Mouse (Mus musculus) kidney, adult 8-10 months (tissue): ENCODE measurements around the gene Slc35f4.
"Not testable (repeated sequence)": the region's sequence is repeated elsewhere in the genome, so short reads cannot be mapped to it uniquely, and the experiment has no call there.

ENCODE experiments used
- DNase-seq, 2 experiments: peaks; one replicate each; pipeline ENCODE4 v3.0.0; 2022

The Slc35f4 gene

DNA sequence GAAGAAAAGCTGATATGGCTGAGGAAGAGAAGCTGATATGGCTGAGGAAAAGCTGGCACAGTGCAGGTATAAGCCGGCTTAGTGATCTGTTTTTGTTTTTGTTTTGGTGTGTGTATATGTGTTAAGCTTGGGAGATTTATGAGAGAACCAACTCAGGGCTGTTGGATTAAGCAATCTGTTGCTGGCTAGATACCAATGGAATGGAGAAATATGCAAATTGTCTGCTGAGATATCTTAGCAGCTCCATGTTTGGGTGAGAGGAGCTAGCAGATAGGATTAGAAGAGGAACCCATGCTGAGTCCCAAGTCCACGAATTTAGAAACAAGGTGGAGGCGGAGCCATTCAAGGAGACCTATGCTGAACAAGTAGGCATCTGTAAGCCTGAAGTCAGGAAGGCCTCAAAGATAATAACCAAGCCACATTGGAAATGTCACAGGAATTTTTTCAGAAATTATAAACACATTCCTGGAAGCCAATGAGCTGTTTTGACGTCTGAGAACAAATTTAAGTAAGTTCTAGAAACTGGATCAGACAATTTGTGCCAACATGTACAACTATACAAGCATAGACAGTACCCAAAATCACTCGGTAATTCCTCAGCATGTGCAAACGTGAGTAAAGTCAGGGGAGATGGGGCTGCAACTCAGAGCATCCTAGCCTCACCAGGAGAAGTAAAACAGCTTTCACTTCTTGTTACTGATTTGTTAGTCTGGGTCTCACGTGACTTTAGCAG, 177.5 kb downstream of the Slc35f4 start:
- no peak for DNase-seq

DNA sequence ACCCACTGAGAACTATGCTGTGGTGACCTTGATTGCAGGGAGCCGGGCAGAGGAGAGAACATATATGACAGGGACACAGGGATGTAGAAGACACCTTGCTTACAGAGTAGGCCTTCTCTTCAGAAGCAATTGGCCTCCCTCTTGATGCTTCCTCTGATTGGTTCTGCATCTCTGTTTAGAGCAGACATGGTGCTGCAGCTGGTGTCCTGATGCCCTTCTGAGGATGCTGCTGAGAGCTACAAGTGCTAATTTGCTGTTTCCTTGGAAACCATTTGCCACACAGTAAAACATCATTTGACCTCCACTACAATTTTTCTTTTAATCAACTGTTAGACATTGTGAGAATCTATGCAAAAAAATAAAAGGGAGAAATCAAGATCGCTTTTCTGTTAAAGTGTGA, 180.0 kb downstream of the Slc35f4 start:
- DNase-seq = no peak

- peak; percentile 59 to 63 for DNase-seq
These were observed 188.8 kb downstream of the Slc35f4 start for GRCm38 (mm10) chr14:49337011-49337410.

DNA sequence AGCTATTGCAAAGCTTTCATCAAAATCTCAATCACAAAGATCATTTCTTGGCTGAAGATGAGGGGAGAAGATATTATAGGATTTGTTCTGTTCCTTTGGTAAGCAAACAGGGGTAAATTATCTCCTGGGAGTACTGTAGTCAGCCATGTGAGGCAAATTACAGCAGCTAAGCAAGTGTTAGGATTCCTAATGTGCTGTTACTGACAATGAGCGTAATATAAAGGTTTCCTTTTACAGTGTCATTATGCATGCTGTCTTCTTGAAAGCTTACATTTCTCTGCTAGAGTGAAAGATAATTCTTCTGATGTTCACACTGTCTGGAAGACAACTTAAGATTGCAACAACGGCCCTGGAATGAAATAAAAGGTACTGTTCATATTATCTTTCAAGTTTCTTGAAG, 192.0 kb downstream of the Slc35f4 start:
- no peak for DNase-seq

DNA sequence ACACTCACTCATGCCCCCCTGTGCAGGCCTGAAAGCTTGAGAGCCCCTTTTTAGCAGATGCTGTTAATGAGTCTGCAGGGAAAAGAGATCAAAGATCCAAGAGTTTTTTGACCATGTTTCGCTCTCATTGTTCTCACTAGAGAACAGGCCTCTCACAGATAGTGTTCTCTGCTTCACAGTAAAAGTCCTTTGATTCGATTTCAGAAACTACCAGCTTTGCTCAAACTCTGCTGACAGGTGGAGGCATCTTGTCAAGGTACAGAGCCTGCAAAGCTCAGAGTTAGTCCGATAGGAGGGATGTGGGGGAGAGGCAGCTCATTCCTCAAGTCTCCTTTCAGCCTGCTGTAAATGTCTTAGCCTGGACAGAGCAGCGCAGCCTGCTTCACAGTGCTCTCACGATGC, 209.4 kb downstream of the Slc35f4 start:
- no peak for DNase-seq

GRCm38 (mm10) chr14:49313981-49314380, 211.9 kb downstream of the Slc35f4 start:
- DNase-seq = no peak

DNA sequence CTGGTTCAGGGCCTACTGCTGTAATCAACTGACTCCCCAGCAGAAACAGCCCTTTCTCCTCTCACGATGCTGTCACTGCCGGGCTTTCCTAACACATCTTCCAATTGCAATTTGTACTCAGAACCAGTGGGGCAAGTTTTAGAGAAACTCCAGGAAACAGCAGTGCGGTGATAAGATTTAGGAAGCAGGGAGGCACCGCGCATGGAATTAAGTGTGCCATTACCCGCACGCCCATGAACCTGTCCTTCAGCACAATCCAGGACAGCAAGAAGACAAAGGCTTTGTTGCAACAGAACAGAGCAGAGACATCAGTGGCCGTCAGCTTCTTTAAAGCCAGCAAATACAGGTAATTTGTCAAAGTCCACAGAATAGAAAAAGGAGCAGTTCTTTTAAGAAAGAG, 212.5 kb downstream of the Slc35f4 start:
- no peak for DNase-seq

- DNase-seq = no peak
These were observed 214.3 kb downstream of the Slc35f4 start for GRCm38 (mm10) chr14:49311548-49311947.

DNA sequence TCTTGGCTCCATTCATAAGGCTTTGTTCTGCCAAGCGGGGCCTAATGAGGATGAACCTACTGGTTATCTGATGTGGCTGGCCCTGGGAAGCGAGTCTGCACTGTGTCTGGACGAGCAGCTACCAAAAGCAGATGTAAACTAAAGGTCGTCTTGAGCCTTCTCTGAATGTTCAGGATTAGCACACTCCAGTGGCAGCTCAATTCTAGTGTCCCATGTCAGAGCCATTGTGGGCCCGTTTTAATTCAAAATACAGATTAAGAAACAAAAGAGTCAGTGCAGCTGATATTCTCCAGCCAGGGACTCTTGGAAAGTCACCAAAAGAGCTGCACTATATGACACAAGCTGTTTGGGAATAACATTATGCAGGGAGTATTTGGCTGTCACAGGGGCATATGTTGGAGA, 214.8 kb downstream of the Slc35f4 start:
- DNase-seq = no peak

DNA sequence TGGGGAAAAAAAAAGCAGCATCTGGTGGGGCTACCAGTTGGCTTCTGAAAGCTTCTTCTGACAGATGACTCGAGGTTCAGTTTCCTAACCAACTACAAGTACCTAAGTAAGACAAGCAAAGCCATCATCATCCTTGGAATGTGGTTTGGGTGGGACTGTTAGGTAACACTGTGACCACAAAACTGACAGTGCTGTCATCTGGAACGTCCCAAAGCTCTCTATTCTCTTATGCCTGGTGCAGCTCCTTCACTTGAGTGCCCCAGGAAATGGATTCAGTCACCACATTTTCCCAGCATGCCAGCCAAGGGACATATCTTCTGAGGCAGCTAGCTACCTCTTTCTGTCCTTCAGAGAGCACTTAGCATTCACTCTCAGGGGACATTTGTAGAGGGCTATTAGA, 216.2 kb downstream of the Slc35f4 start:
- no peak for DNase-seq

DNA sequence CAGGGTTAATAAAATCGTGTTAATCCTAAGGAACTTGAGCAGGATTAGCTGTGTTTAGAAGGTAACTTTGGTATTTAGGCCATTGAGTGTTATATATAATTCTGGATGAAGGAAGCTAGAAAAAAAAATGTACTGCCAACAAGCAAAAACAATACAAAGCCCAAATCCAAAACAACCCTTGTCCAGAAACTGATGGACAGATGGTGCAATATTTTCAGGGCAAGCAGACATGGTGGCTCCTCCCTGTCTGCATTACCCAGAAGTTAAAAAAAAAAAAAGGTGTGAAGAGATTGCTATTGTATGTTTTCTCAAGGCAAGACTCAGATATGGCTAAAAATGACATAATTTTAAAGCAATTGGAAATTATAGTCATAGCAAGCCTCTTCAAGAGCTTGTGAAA, 217.3 kb downstream of the Slc35f4 start:
- no peak for DNase-seq

- no peak for DNase-seq
These were observed 218.0 kb downstream of the Slc35f4 start for GRCm38 (mm10) chr14:49307842-49308241.

DNA sequence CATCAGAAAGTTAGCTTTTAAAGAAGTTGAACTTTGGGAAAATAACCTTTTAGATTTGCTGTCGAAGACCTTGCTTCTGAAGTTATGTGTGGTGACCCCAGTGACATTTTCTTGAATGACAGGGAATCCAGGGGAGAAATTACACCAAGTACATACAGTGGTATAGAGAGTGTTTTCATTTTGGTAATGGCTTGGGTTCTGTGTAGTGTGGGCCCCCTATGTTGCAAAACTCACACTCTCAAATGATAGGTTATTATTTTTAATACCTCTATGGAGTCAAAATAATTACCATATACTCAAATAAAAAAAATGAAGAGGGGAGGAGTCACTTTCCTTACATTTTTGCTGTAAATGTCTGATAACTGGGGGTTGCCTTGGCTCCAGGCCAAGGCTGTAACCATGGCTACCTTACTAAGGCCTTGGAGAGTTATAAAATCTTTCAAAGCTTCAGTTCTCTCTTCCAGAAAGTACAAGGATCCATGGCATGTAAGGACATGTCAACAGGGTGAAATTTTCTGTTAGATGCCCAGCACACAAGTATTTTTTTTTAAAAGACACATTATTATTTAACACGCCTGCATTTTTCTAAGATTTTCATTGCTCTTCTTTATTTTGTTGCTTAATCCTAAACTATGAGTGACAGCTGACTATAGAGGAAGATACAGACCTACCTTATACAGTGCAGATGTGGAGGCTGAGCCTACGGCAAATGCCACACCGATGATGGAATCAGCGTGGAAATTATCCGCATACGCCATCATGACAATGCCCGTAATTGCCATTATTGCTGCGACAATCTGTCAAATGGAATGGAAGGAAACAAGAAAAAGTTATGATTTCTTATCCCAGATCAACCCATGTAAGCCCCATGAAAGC, 220.1 kb downstream of the Slc35f4 start:
- DNase-seq = no peak

- DNase-seq = no peak
These were observed 223.5 kb downstream of the Slc35f4 start for GRCm38 (mm10) chr14:49302271-49302857.

DNA sequence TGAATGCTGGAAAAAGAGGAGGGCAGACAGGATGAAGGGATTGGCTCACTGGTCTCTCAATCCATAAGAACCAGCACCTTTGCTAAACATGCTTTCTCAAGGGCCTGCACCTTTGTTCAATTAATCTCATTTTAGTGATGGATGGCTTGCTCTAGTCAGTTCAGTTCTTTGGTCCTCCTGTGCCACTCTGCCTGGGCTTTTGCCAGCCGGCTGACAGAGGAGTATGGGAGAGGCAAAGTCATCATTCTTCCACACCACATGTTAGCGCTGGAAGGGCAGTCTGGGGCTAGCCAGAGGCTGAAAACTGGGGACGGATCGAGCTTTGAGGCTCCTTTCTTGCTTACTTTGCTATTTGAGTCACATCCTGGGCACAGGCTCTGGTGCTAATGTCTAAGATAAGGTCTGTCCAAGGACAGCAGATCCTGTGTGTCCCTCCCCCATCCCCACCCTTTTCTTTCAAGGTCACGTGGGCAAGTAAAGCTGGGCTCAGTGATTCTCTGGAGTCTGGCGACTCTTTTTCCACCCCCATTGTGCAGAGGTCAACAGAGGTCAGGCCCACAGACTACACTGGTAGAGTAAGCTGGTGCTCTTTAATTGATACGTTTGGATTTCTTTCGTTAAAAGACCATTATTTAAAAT, 224.7 kb downstream of the Slc35f4 start:
- no peak for DNase-seq

GRCm38 (mm10) chr14:49300326-49300725, 225.5 kb downstream of the Slc35f4 start:
- no peak for DNase-seq

DNA sequence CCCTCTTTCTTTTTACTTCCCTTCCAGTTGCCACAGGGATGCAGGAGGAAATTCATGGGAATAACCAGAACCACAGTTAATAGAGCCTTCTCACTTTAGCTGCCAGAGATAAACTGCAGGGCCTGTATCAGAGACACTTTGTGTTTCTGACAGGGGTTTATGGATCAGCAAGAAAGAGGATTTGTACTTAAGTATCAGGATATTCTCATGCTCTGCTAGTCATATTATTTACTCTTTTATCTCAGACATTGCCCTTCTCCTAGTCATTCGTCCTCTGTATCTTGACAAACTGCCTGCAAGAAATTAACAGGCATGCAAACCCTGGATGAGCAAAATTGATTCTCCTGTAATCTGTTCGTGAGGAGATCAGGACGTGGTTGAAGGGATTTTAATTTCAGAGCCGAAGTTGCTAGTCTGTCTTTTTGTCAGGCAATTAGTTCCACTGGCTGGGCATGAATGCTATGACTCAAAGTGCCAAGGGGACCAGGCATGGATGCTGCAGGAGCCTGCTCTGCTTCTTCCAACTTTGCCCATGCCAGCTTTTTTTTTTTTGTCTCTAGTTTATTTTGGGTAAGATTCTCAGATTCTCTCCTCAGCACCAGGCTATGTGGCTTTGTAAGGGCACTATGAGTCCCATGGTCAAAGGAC, 231.9 kb downstream of the Slc35f4 start:
- no peak for DNase-seq

- DNase-seq = no peak
These were observed 235.7 kb downstream of the Slc35f4 start for GRCm38 (mm10) chr14:49290029-49290745.

DNA sequence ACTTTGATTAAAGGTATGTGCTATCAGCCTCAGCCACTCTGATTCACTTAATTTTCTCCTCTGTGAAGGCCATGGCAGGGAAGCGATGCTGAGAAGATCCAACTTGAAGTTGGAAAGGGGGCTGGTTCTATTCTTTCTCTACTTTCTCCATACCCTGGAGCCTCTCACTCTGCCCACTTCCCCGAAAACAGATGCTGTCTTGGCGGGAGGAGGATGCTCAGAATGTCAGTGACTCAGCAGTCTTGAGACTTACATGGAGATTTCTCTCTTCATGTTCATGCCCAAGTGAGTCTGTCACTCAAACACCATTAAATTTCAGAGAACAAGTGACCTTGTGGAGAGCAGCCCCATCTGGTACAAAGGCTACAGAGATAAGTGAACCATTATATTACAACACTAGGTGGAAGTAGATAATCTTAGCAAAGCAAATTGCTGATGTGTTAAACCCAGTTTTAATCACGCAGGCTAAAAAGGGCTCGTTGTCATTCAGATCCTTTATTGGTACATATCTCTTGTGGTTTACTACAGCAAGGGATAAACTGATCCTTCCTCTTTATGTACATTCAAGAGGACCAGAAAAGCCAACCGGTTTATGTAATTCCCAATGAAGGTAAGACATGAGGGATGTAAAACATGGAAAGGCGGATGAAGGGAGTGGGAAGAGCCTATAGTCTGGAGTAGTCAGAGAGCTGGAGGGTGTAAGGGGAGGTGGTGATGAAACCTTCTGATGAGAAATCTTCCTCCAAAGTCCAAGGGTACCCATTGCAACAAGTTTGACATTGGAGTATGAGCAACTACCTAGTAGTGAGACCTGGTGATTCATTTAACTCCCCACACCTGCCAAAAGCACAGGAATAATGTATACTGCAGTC, 241.8 kb downstream of the Slc35f4 start:
- DNase-seq = peak; percentile 7 to 24

DNA sequence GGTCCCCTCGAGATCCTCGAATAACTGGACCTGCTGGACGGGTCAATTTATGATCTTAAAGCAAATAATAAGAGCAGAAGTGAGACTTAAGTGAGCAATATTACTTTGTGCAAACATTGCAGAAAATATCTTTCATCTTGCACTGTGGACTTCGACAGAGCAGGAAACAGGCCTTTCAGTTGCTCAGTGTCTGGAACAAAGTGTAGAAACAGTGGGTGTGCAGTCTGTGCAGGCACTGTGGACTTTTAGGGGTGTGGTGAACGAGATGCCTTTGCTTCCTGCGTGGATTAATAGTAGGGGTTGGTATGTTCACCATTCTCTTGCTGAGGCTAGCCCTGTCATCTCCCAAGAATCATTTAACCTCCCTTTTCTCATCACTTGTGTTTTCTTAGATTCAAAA, 247.0 kb downstream of the Slc35f4 start:
- no peak for DNase-seq

DNA sequence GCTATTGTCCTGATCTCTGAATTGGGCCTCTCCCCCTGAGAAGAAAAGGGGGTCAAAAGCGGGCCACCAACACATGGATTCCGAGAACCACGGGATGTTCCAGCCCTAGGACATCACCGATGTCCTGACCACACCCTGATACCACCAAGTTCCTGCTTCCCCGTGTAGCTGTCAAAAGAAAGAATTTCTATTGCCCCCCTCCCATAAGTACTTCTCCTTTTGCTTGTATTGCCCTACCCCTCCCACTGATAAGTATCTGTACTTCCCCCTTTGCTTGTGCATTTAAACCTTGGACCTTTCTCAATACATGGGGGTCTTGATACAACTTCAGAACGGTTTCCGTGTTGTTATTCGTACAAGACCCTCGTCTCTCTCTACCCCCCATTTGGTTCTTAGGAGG, 247.4 kb downstream of the Slc35f4 start:
- DNase-seq = not testable (repeated sequence)
